Comparison of ENCODE assay signal across 9 mouse cellular contexts in genomic region chr6:41091177-41091829, GRCm38 (mm10). TPM values are rescaled to one million over a fixed set of nuclear protein-coding genes. Genes with fewer than 3 reads are reported as not detected.
DNase-seq lines count a peak whose midpoint lies in the region; TF ChIP-seq lines count a peak whose summit lies in the region.
"Had no signal": no experiment of that assay in that cellular context is flagged by ENCODE, and none has a peak within 500 bp of the region (broad histone marks: within the 10 kb centered on the region; RNA-seq: fewer than 3 reads in every experiment).

No protein-coding gene starts in this region.

- 14% methylated on average over 4 of the region's 4 CpGs for WGBS in thymus, adult 2 months

- intact Hi-C loops in left cerebral cortex, postnatal 36 days (cut with DNase I): no loop called here

- no peak overlapping the region for H3K27ac ChIP-seq in thymus, adult 2 months (ENCODE audit: control insufficient read depth, insufficient read depth, low read length)
- H3K27ac ChIP-seq: heart, embryonic 15.5 days had no signal

- H3K36me3 ChIP-seq in thymus, adult 2 months (ENCODE audit: control insufficient read depth, insufficient read depth, low read length): no peaks in the 10 kb centered on the region
- H3K36me3 ChIP-seq: heart, embryonic 15.5 days had no signal

- H3K4me3 ChIP-seq in thymus, adult 2 months (ENCODE audit: control insufficient read depth, insufficient read depth, low read length): no peak overlapping the region
- H3K4me3 ChIP-seq: heart, embryonic 15.5 days had no signal

- TF ChIP-seq CTCF in thymus, adult 2 months (IDR thresholded peaks at IDR 0.05; ENCODE audit: borderline replicate concordance, control insufficient read depth, extremely low read depth, insufficient read depth, low read length, poor library complexity): no peak

- peak; percentile 30 to 52 for DNase-seq in frontal cortex, postnatal 36 days (ENCODE audit: low spot score in 2 of 2)
- no peak for DNase-seq in frontal cortex, postnatal 14 days (ENCODE audit: low spot score in 2 of 2)
- DNase-seq in thymus, adult 2 months: peak; percentile 33
- no peak for DNase-seq in thymus, postnatal 36 days
- DNase-seq in left cerebral cortex, postnatal 36 days (ENCODE audit: low spot score in 2 of 2): peak; percentile 20 to 31
- peak; percentile 25 for DNase-seq in thymus, postnatal 4 days
- no peak for DNase-seq in lung, adult 18-20 months
- DNase-seq in adrenal gland, postnatal 36 days: no peak

- peaks cover 2% of the 10 kb centered on the region; the same call in 1 of the 2 replicates for H3K4me1 ChIP-seq in thymus, adult 2 months (replicated peaks; ENCODE audit: control insufficient read depth, insufficient read depth, low read length)
- H3K4me1 ChIP-seq: heart, embryonic 15.5 days had no signal

- H3K27me3 ChIP-seq in thymus, adult 2 months (ENCODE audit: control insufficient read depth, insufficient read depth, low read length): no peaks in the 10 kb centered on the region
- H3K27me3 ChIP-seq: heart, embryonic 15.5 days had no signal

- TF ChIP-seq POLR2A in thymus, adult 2 months (IDR thresholded peaks at IDR 0.05; ENCODE audit: control insufficient read depth, extremely low read depth, insufficient read depth, low read length, poor library complexity): no peak

RNA-seq across cellular contexts. Expression of gene 2210010C04Rik, which starts 56.0 kb away (rescaled TPM):
- 0.27 TPM in 2 replicates for polyA plus RNA-seq in thymus, adult 2 months (2012; rRNA removed)
- not detected for total RNA-seq in left cerebral cortex, postnatal 36 days (2021)
- not detected for total RNA-seq in adrenal gland, postnatal 36 days (2021)
- polyA plus RNA-seq: heart, embryonic 15.5 days had no signal

Comparison
In these comparisons a context has a peak if more than half of its experiments do, and no peak if none do; other contexts are left out.
1. DNase-seq: peak in frontal cortex, postnatal 36 days (2 of 2), thymus, adult 2 months (single experiment), left cerebral cortex, postnatal 36 days (2 of 2) and thymus, postnatal 4 days (single experiment); none in frontal cortex, postnatal 14 days (0 of 2), thymus, postnatal 36 days (0 of 2), lung, adult 18-20 months (0 of 2) and adrenal gland, postnatal 36 days (0 of 2).